Mouse (Mus musculus): ENCODE results near the gene Krt28.

DNA sequence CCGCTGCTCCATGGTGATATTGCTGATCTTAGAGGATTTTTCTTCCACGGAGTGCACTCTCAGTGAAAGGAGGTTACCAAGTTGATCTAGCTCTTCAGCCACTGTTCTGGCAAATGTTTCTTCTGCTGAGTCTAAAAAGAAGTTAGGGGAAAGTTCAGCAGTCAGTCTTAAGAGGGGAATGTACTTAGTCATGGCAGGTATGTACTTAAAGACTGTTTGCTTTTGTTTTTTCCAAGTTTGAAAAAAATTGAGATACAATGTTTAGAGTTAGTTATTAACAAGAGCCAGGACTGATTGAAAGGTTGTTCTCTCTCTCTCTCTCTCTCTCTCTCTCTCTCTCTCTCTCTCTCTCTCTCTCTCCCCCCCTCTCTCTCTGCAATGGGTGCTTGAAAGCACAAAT is 45.0 kb downstream of the Krt28 start:
- no peak for TF ChIP-seq POLR2A (IDR thresholded peaks at IDR 0.05; ENCODE audit: borderline replicate concordance, control insufficient read depth, low read depth, low read length)
- no peak for TF ChIP-seq CTCF (IDR thresholded peaks at IDR 0.05; ENCODE audit: control insufficient read depth, insufficient read depth, low read length)
